In the genomic region with DNA sequence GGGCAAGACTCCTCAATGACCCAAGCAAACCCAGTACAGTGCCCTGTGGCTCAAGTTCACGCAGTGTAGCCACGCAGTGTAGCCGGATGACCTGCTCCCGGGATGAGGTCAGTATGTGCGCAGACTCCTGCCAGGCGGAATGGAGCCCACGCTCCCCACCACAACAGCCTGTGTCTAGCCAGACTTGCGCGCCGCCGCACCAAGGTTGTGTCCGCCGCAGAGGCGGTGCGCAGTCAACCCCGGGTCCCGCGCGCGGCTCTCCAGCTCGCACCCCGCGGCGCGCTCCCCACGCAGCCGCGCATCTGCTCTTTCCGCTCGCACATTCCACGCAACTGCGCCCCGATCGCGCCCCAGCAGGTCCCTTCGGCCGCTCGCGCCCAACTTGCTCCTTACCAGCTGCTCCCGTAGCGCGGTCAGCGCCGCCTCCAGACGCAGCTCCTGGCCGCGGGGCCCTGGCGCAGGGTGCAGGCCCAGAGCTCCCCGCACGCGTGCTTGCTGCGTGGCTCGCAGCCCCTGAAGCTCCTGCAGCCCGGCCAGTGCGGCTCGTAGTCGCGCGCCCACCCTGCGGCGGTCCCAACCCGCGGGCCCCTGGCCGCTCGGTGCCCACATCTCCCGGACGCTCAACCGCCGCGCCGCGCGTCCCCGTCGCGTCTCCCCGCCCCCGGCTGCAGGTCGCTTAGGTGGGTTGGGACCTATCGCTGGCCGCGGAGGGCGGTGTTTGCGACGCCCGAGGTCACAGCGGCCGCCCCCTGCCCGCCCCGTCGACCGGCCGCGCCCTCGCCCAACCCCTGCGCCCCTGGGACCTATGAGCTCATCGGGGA, we compare ENCODE assay signal across 8 mouse cellular contexts. TPM values are rescaled to one million over a fixed set of nuclear protein-coding genes. Genes with fewer than 3 reads are reported as not detected.
DNase-seq lines count a peak whose midpoint lies in the region; ATAC-seq lines count a peak whose summit lies in the region.

No protein-coding gene starts in this region.

- peak; percentile 50 for ATAC-seq in forebrain, embryonic 11.5 days (replicated peaks; ENCODE audit: low FRiP score)
- ATAC-seq in hindbrain, embryonic 11.5 days (ENCODE audit: low FRiP score), result peak; percentile 52
- ATAC-seq in lung, embryonic 15.5 days (ENCODE audit: borderline replicate concordance, extremely low read depth, low FRiP score, low TSS enrichment), result peak; percentile 60
- no peak for ATAC-seq in inflammation-experienced regulatory T-cells, adult 6 months

- H3K9me3 ChIP-seq in forebrain, embryonic 11.5 days (ENCODE audit: control insufficient read depth, low read length), result no peaks in the 10 kb centered on the region
- no peaks in the 10 kb centered on the region for H3K9me3 ChIP-seq in hindbrain, embryonic 11.5 days (ENCODE audit: control insufficient read depth, low read length)
- H3K9me3 ChIP-seq in lung, embryonic 15.5 days, result no peaks in the 10 kb centered on the region

- peaks cover 11% of the 10 kb centered on the region; the same call in 1 of the 2 replicates for H3K4me1 ChIP-seq in forebrain, embryonic 11.5 days (replicated peaks; ENCODE audit: control insufficient read depth, insufficient read depth, low read length)
- no peaks in the 10 kb centered on the region; the same call in 1 of the 2 replicates for H3K4me1 ChIP-seq in hindbrain, embryonic 11.5 days (replicated peaks; ENCODE audit: control insufficient read depth, insufficient read depth, low read length)
- peaks cover 17% of the 10 kb centered on the region for H3K4me1 ChIP-seq in lung, embryonic 15.5 days

- DNase-seq in ovary, postnatal 14 days (ENCODE audit: low spot score), result peak; percentile 39
- DNase-seq in ovary, adult 18-20 months (ENCODE audit: low spot score), result no peak
- peak; percentile 76 for DNase-seq in forebrain, embryonic 11.5 days (ENCODE audit: low spot score)
- peak; percentile 64 for DNase-seq in hindbrain, embryonic 11.5 days (ENCODE audit: low spot score)
- DNase-seq in layer of hippocampus, postnatal 10 days (ENCODE audit: low spot score in 2 of 2), result peak; percentile 43 to 56
- DNase-seq in right cerebral cortex, adult 2 months (ENCODE audit: low spot score in 2 of 2), result peak; percentile 61 to 73

- peaks cover 33% of the 10 kb centered on the region for H3K27me3 ChIP-seq in forebrain, embryonic 11.5 days (ENCODE audit: control insufficient read depth, insufficient read depth, low read length)
- H3K27me3 ChIP-seq in hindbrain, embryonic 11.5 days (ENCODE audit: control insufficient read depth, insufficient read depth, low read length), result peaks cover 40% of the 10 kb centered on the region
- peaks cover 55% of the 10 kb centered on the region for H3K27me3 ChIP-seq in lung, embryonic 15.5 days

- under 1% methylated on average over 94 of the region's 97 CpGs for WGBS in forebrain, embryonic 11.5 days
- WGBS in hindbrain, embryonic 11.5 days, result under 1% methylated on average over 75 of the region's 97 CpGs
- WGBS in lung, embryonic 15.5 days, result under 1% methylated on average over 97 of the region's 97 CpGs

- H3K9ac ChIP-seq in forebrain, embryonic 11.5 days (ENCODE audit: low read length), result peak overlapping the region; percentile 41
- peak overlapping the region; percentile 55 for H3K9ac ChIP-seq in hindbrain, embryonic 11.5 days (ENCODE audit: low read depth, low read length)
- H3K9ac ChIP-seq in lung, embryonic 15.5 days, result peak overlapping the region; percentile 37

- no peak overlapping the region for H3K27ac ChIP-seq in forebrain, embryonic 11.5 days (ENCODE audit: low read depth, low read length)
- H3K27ac ChIP-seq in hindbrain, embryonic 11.5 days (ENCODE audit: low read depth, low read length), result no peak overlapping the region
- peak overlapping the region; percentile 82 for H3K27ac ChIP-seq in lung, embryonic 15.5 days

- peak overlapping the region; percentile 95 for H3K4me2 ChIP-seq in forebrain, embryonic 11.5 days (ENCODE audit: low read depth, low read length, severe bottlenecking)
- H3K4me2 ChIP-seq in hindbrain, embryonic 11.5 days (replicated peaks; ENCODE audit: low read depth, low read length), result peak overlapping the region; percentile 94
- peak overlapping the region; percentile 68 for H3K4me2 ChIP-seq in lung, embryonic 15.5 days

- no peaks in the 10 kb centered on the region for H3K36me3 ChIP-seq in forebrain, embryonic 11.5 days (ENCODE audit: control insufficient read depth, insufficient read depth, low read length)
- no peaks in the 10 kb centered on the region for H3K36me3 ChIP-seq in hindbrain, embryonic 11.5 days (ENCODE audit: control insufficient read depth, insufficient read depth, low read length)
- no peaks in the 10 kb centered on the region for H3K36me3 ChIP-seq in lung, embryonic 15.5 days

- peak overlapping the region; percentile 60 for H3K4me3 ChIP-seq in forebrain, embryonic 11.5 days (ENCODE audit: low read depth, low read length)
- H3K4me3 ChIP-seq in hindbrain, embryonic 11.5 days (ENCODE audit: low read depth, low read length), result peak overlapping the region; percentile 48
- H3K4me3 ChIP-seq in lung, embryonic 15.5 days, result peak overlapping the region; percentile 51

RNA-seq across cellular contexts. Expression of gene Dact2, which starts 0.8 kb away (rescaled TPM):
- 0.37 and 0.73 TPM in 2 replicates for polyA plus RNA-seq in forebrain, embryonic 11.5 days (2014; fragmentation: Nextera tagmentation; extraction: Ambion mirVana)
- 0.25 and 0.86 TPM in 2 replicates for polyA plus RNA-seq in hindbrain, embryonic 11.5 days (2014; fragmentation: Nextera tagmentation; extraction: Ambion mirVana)
- 10 to 100 TPM; 18.5 to 18.9 TPM for total RNA-seq in layer of hippocampus, postnatal 10 days (2021)
- polyA plus RNA-seq in lung, embryonic 15.5 days (2015; fragmentation: Nextera tagmentation; extraction: Ambion mirVana), result 4.6 and 4.7 TPM in 2 replicates
- polyA plus RNA-seq in inflammation-experienced regulatory T-cells, adult 6 months (2017; shearing (Covaris generic)), result under 1 TPM in 1 of 3 experiments, not detected in 2; 0.11 TPM
